Mouse (Mus musculus) right cerebral cortex, postnatal 14 days (tissue): Measurements from ENCODE around the gene Chd2.
"Not testable (repeated sequence)": the region's sequence is repeated elsewhere in the genome, so short reads cannot be mapped to it uniquely, and the experiment has no call there.

Source experiments
- DNase-seq: peaks from one replicate; pipeline ENCODE4 v3.0.0; 2022

Chd2 gene

DNA sequence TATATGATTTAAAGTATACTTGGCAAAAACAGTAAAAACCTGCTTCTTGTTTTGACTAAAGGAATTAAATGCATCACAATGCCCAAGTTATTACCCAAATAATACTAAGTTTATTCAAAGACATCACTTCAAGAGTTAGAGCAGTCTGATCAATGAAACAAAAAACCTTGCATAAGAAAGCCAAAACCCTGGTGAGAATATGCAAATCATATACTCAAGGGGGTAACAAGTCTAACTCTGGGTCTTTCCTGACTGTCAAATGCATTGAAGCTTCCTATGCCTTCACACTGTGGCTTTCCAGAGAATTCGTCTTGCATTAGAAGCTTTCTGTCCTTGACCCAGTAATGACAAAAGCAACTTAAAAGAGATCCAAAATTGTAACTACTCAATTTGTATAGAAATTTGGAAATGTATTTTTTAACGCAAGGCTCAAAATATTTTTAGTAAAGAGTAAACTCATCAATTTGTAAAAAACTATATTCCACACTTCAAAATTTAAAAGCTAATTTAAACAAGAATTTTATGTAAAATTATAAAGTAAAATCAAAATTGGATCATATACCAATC is 2.4 kb downstream of the Chd2 start:
- no peak for DNase-seq

DNA sequence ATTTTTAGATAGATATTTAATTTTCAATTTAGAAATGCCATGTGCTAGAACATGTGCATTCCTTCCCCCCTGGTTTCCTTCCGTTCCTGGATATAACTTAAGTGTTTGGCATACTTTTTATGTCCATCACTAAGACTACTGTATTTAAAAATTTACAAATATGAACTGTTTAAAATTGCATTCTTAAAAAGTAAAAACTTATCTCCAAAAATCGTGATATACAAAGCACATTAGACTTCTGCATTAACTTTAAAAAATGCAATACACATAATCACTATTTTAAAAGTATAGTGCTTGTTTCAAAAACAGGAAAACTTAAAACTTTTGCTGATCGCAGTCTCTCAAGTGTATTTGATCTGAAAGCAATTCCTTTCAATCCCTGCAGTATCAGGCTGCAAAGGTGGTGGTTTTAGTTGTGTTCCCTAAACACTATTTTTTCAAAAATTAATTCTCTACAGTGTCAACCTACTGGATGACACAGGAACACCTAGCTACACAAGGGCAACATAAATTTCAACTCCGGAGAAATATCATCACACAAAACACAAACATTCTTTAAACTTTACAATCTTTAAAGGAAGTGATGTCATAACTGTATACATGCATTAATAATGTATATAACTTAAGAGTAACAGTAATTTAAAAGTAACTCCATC is 3.1 kb downstream of the Chd2 start:
- no peak for DNase-seq

DNA sequence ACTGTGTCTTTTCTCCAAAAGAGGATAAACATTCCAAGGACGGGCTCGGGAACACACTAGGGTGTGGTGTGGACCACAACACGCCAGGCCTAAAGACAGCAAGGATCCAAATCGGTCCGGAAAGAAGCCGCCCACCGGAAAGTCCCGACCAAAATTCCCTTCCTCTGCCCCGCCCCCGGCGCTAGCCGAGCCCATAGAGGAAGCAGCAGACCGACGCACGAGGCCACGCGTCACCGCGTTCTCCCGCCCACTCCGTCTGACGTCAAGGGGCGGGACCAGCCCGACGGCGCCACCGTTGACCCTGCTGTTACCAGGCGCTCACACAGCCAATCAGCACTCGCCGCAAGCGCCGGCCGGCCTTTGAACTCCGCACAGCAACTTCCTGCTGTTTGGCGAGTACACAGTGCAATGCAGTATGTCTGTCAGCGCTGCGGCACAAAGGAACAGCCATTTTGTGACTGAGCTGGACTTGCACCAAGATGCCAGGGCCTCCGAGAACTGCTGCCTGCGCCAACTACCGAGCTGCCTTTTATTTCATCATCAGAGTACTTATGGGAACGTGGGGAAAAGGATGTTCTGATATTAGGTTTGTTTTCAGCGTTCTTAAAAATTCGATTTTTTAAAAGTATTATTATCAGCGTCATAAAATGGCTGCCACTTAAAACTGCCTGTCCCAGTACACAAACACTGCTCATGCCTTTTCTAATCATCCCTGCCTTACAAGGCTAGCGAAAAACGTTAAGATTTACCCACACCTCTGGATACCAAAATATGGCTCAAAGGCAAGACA is 3.8 kb downstream of the Chd2 start:
- DNase-seq = peak; percentile 100

DNA sequence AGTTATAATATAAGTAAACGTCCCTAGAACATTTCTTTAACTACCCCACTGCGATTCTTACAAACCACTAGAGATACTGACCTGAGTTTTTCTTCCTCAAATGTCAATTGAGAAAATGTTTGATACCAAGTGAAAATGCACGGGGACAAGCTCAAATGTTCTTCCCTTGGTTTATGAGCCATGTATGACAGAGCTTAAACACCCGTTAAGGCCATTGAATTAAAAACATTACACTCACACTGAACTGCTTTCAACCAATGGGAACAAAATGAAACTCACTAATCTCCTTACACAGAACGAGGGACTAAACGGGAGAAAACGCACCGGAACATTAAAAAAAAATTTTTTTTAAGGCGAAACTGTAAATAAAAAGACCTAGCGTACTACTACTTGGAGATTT is 4.4 kb downstream of the Chd2 start:
- no peak for DNase-seq

DNA sequence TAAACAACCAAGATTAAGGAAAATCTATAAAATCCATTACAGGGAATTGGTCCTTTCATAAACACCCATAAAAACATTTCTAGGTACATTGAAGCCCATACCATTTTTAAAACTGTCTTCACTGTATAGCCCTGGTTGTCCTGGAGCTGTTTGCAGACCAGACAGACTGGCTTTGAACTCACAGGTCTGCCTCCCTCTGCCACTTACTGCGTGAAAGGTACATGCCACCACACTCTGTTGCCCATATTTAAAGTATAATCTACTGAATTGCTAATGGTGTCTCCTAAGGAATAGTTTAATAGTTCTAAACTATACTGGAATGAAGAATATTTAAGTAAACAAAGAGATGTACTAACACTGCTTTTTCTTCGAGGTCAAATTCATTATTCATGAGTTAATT is 5.1 kb downstream of the Chd2 start:
- no peak for DNase-seq

DNA sequence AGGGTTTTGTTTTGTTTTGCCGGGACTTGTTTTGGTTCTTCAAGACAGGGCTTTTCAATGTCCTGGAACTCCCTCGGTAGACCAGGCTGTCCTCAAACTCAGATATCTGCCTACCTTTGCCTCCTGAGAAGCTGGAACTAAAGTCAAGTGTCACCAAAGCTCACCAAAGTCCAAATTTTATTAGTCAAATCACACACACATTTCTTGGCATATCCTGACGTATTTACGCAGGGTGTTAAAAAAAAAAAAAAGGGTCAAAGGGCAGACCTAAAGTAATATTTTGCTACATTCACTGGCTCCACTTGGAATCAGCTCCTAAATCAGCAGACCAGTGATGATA is 5.8 kb downstream of the Chd2 start:
- no peak for DNase-seq

DNA sequence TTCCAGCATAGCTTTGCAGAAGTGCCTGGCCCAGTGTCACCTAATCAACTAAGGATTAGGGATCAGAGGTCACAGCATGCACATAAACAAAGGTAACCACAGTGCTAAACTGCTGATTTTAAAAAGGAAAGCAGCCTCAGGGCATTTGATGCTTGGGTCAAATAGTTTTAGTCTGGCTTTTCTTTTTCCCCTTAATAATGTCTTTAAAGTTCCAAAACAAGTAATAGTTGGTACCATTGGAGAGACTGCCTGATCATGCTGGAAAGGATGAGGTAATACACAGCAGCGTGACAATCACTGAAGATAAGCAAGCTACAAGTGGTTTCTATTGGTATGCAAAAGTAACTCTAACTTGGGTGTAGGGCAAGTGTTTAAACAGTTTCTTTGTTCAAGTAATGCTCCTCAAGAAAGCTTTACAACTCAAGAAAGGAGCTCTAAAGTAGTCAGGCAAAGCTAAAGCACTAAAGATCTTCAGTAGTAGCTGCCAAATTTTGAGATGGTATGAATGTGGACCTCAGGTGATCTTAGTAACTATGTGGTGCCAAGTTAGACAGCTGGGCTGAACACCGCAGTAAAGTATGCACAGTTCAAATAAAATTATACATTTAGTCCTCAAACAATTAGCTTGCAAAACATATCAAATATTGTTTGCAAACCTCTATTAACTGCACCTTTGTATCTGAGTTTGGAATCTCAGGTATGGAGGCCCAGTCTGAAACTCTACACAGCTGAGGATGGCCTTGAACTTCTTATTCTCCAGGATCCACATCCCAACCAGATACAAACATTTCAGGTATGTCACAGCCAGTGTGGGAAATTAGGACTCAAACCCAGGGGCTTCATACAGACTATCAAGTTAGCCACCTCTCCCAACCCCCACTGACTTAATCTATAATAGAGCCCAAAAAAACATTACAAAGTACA is 6.4 kb downstream of the Chd2 start:
- no peak for DNase-seq

DNA sequence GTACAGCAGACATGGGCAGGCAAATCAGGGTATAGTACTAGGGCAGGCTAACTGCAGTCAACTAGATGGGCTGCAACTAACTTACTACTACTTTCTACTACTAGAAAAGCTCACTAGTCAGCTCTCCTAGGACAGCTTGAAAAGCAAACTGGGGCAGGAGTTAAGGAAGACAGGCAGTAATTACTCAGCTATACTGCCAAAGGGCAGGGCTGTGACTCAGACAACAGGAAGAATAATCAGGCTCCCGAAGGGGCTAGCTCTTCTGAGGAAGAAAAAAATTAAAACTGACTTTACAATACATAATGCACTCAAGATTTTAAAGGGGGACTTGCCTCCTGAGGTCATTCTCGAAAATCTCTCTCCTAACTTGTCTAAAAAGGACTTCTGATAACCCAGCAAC is 8.2 kb downstream of the Chd2 start:
- no peak for DNase-seq

DNA sequence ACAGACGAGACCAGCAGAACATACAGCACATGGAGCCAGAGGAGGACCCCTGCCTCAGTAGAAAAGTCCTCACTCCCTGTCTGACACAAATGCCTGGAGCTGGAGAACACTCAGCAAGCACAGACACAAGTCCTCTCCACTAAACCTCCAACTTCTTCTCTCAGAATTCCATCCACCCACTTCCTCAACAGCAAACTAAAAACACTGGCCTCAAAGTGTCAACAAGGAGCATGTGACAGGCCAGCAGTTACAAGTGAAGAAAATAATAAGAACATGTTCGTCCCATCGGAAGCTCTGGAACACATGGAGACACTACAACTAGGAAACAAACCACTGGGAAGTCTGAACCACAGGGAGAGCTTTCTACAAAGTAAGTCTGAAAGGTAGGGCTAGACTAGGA is 8.7 kb downstream of the Chd2 start:
- no peak for DNase-seq

DNA sequence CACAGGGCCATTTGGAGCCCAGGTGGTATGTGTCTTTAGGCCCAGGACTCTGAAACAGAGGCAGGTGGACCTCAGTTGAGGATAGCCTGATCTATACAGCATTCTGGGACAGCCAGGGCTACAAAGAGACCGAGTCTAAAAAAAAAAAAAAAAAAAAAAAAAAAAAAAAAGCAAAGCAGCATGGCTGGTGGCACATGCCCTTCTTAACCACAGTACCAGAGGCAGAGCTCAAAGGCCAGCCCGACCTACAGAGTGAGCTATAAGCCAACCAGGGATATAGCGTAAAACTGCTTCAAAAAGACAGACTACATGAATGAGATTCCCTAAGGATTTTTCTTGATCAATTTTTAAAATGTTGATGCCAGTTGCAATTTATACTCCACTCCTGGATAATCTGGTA is 9.5 kb downstream of the Chd2 start:
- no peak for DNase-seq

DNA sequence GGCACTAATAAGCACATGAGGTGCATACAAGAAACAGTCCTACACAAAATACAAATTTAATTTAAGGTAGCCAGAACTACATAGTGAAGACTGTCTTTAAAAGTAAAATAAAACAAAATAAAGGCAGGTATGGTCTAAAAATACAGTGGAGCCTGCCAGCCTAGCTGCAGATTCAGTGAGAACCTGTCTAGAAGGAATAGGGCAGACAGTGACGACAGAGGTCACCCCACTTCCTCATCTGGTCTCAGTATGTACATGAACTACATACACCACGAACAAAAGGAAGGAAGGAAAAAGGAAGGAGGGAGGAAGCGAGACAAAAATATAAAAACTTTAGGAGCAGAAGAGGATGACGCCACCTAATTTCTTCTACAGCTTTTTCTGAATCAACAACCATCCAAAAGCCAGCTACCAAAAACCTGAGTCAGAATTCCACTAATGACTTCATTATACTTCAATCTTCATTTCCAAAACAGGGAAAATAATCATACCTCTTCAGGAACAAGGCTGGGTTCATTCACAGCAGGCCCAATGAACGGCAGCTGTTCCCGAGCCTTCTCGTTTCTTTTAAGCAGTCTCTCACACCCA is 10.0 kb downstream of the Chd2 start:
- DNase-seq = no peak

DNA sequence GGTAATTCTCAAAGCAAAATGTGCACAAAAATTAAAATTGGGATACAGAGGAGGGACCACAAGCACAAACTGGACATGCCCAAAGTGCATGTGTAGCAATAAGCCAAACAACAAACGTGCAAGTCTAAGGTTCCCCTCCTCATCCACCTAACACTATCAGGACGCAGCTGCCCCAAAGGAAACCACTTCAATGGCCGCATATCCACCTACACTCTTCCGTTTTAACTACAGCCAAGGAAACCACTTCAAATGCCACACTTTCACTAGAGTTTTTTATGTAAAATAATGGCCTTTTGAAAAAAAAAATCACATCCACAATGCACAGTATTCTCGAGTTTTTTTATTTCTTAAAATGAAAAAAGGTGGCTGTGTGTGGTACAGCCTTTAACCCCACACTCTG is 10.8 kb downstream of the Chd2 start:
- DNase-seq = no peak

DNA sequence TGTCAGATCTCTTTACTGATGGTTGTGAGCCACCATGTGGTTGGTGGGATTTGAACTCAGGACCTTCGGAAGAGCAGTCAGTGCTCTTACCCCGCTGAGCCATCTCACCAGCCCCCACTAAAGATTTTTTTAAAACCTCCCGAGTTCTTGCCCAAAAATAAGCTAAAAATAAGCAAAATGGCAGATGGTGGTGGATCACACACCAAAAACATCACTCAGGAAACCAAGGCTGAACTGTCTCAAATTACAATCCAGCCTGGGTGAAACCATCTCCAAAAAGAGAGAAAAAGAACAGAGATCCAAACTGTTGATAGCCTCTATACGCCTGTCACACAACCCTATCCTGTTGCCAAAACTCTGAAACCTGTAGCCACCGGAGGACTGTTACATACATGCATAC is 11.5 kb downstream of the Chd2 start:
- no peak for DNase-seq

DNA sequence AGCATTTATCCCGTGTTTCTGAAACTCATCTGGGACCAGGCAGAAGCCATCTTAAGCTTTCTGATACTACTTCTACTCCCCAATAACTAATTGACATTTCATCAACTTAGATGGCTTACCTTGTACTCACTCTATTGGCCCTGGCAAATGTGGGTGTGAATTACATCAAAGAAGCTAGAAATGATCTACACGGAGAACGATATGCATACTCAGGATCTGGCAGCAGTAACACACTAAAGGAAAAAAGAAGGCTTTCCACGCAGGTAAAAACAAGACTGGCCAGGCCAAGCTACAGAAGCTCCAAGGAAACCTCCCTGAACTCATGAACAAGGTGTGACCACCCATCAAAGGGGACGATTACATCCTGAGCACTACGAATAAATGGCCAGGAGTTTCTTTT is 12.4 kb downstream of the Chd2 start:
- no peak for DNase-seq

DNA sequence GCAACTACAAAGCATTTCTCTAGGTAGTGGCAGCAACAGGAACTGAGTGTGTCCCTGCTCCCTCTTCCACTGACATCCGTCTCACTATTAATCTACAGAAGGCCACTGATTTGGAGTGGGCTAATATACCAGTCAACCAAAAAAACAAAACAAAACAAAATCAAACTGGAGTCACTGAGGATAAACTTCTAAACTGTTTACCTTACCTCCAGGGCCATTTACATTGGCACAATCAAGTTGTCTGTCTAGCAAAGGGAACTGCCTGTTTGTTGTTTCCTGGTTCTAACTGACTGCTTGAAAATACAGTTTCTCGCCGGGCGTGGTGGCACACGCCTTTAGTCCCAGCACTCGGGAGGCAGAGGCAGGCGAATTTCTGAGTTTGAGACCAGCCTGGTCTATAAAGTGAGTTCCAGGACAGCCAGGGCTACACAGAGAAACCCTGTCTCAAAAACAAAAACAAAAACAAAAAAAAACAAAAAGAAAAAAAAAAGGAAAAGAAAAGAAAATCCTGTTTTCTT is 13.2 kb downstream of the Chd2 start:
- DNase-seq = not testable (repeated sequence)

DNA sequence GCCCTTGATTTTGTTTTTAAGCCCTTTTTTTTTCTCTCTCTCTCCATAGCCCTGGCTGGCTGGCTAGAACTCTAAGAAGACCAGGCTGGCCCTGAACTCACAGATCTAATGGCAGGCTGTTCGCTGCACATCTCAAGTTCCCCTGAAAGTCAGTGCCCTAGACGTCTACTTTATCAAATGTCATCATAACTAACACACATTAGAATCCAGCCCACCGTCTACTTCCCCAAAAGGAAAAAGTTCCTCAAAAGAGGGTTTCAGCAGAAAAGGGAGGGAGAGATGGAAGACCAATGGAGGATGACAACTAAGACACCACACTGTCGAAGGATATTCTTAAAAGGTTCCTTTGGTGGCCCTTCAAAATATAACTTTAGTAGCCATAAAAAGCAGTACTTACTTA is 14.4 kb downstream of the Chd2 start:
- DNase-seq = no peak

DNA sequence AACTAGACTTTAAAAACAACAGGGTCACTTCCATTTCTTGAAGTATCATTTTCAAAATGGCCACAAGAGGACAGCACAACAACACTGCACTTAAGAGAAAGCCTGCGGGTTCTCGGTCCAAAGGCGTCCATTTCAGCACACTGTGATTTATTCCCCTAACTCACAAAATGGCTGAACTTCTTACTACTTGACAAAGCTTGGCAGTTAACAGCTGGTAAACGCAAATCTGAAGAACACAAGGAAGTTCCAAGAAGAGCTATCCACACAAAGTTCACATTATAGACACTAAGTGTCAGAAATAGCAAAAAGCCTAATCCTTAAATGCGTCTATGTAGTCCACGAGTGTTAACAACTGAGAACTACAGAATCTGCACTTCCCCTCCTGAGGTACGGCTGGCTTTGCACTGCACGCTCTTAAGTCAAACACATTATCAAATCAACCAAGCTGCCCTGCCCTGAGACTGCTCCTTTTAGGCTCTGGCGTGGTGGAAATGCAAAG is 17.1 kb downstream of the Chd2 start:
- peak; percentile 34 for DNase-seq

DNA sequence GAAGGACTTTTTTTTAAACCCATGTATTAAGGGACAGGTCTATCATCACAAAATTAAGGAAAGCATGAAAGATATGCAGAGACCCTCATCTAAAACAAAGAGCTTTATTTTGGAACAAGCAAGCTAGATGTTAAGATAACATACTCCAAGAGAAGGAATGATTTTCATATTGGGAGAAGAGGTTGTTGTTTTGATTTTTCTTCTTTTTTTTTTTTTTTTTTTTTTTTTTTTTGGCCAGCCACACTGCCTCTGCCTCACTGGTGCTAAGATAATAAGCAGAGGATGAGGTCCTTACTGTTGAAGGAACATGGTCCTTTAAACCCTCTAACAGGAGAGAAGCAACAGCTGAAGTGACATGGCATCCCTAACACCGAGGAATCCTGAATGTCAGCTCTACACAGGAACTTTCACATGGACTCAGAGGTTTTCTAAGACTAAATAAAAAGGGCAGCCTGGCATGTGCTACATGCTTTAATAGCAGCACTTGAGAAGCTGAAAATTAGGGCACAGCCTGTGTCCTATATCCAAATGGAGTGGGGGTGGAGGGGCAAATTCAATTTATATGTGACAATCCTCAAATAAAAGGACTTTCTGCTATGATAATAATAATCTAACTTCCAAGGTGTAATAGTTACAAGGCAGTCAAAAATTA is 17.9 kb downstream of the Chd2 start:
- DNase-seq = no peak

DNA sequence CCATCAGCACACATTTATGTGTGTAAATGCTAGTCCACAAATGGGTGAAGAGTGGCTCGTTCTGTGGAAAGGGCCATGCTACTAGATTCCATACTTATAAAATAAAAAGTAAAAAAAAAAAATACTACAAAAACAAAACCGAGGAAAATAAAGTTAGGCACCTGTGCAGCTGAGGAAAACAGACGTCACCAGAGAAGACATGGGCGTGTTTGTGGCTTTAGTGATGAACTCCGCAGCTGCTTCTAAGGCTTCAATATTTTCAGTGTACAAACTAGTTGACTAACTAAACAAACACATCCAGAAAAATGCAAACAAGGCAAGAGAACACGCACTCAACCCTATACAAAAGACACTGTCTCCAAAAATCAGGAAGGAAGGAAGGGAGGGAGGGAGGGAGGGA is 18.4 kb downstream of the Chd2 start:
- no peak for DNase-seq

DNA sequence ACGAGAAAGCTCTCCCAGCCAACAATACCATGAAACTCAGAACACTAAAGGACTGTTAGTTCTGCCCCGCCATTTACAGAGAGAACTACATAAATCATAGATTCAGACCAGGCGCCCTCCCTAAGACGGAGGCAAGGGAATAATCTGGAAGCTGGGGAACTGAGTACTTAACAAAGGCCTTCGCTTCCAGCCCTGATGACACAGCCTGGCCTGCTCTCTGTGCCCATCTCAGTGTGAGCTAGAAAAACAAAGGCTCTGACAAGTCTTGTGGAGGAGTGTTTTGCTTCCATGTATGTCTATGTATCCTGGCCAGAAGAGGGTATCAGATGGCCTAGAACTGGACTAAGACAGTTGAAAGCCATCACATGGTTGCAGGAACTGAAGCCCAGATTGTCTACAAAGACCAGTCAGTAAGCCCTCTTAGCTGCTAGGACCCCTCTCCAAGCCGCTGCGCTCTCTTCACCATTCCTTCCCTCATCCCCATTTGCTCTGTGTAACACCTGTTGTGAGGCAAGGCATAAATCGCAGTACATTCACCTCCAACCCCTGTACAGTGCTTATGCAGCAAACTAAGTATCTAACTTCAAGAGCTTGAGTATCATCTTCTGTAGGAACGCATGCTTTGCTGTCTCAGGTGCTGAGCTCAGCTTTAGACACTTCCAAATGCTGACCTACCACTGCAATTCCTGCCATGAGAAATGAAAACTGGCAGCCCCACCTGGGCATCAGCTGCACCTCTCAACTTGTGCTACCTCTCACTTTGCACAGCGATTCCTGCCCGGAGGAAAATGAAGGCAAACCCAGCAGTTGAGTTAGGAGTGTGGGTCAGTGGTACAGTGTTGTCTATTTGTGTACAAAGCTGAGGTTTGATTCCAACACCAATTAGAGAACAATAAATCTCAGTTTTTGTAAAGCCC is 20.1 kb downstream of the Chd2 start:
- DNase-seq = no peak

DNA sequence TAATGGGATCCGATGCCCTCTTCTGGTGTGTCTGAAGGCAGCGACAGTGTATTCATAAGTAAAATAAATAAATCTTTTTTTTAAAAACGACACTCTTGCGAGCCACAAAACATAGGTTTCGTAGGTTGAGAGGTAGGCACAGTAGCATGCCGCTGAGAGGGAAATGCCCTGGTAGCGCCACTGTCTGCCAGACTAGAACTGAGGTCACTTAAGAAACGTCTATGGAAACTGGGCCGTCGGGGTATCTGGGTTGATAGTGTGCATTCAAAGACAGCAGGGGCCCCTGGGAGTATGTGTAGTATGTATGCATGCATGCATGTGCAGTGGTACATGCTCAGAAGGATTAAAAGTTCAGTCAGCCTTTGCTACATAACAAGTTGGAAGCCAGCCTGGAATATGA is 21.4 kb downstream of the Chd2 start:
- no peak for DNase-seq
